Mouse (Mus musculus): ENCODE results near the gene Pde5a. TPM values are rescaled to one million over a fixed set of nuclear protein-coding genes. Genes with fewer than 3 reads are reported as not detected.

The Pde5a gene
- polyA plus RNA-seq, 1 experiment from 2014 or later: 3.3 TPM

Other genes starting within 250 kb of the Pde5a start
- 76.7 and 77.8 TPM in 2 replicates for gene Fnbp1l, start 109.2 kb upstream of the Pde5a start, polyA plus RNA-seq (2015; fragmentation: Nextera tagmentation; extraction: Ambion mirVana)
- gene Fabp2, start 166.1 kb downstream of the Pde5a start, polyA plus RNA-seq (2015; fragmentation: Nextera tagmentation; extraction: Ambion mirVana): 0.45 and 1.5 TPM in 2 replicates
- gene Gm10959, start 190.4 kb downstream of the Pde5a start, polyA plus RNA-seq (2015; fragmentation: Nextera tagmentation; extraction: Ambion mirVana): not detected in 2 replicates
- gene 1810037I17Rik, start 195.3 kb downstream of the Pde5a start, polyA plus RNA-seq (2015; fragmentation: Nextera tagmentation; extraction: Ambion mirVana): 79.8 and 85.7 TPM in 2 replicates